Comparison of ENCODE assay signal across 17 mouse cellular contexts in the genomic region with DNA sequence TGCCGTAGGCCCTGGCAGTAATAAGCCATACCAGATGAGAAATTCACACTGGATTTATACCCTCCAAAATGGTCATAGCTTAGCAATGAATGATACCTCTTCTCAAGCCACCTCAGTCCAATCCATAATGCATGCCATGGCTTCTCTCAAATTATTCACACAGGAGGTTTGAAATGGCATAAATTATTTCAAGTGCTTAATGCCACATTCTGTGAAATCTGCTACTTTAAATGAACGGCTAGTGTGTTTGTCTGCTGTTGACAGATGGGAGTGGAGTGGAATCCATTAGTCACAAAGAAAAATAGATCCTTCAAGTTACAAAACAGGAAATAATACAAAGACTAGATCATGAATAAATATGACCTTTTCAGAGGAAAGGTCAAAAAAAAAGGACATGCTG.
"Had no signal": no experiment of that assay in that cellular context is flagged by ENCODE, and none has a peak within 500 bp of the region (broad histone marks: within the 10 kb centered on the region; RNA-seq: fewer than 3 reads in every experiment).

No protein-coding gene starts in this region.

- H3K9ac ChIP-seq: liver, embryonic 15.5 days; liver, postnatal 0 days; lung, embryonic 15.5 days; neural tube, embryonic 13.5 days; stomach, embryonic 15.5 days had no signal

- ATAC-seq: liver, postnatal 0 days; lung, postnatal 0 days had no signal

- H3K27ac ChIP-seq: liver, embryonic 15.5 days; lung, embryonic 15.5 days; macrophage; neural tube, embryonic 13.5 days; stomach, embryonic 15.5 days; stomach, postnatal 0 days had no signal

- H3K9me3 ChIP-seq: liver, embryonic 15.5 days; lung, embryonic 15.5 days; megakaryocyte, embryonic 14.5 days; neural tube, embryonic 13.5 days; stomach, embryonic 15.5 days had no signal

- H3K4me2 ChIP-seq: liver, embryonic 15.5 days; lung, embryonic 15.5 days; midbrain, embryonic 11.5 days; neural tube, embryonic 13.5 days; stomach, embryonic 15.5 days had no signal

- H3K27me3 ChIP-seq: liver, embryonic 15.5 days; lung, embryonic 15.5 days; megakaryocyte, embryonic 14.5 days; neural tube, embryonic 13.5 days; stomach, embryonic 15.5 days had no signal

- DNase-seq: liver, postnatal 0 days; lung, adult 2 months; lung, postnatal 14 days; lung, postnatal 36 days; right cerebral cortex, postnatal 14 days; thymus, adult 2 months; thymus, postnatal 25 days; thymus, postnatal 4 days had no signal

- H3K4me3 ChIP-seq: liver, embryonic 15.5 days; lung, embryonic 15.5 days; megakaryocyte, embryonic 14.5 days; neural tube, embryonic 13.5 days; stomach, embryonic 15.5 days had no signal

- H3K4me1 ChIP-seq: liver, embryonic 15.5 days; lung, embryonic 15.5 days; megakaryocyte, embryonic 14.5 days; neural tube, embryonic 13.5 days; stomach, embryonic 15.5 days had no signal

- H3K36me3 ChIP-seq: liver, embryonic 15.5 days; lung, embryonic 15.5 days; neural tube, embryonic 13.5 days; stomach, embryonic 15.5 days had no signal
